Comparison of ENCODE assay signal across 8 mouse cellular contexts in the genomic region with DNA sequence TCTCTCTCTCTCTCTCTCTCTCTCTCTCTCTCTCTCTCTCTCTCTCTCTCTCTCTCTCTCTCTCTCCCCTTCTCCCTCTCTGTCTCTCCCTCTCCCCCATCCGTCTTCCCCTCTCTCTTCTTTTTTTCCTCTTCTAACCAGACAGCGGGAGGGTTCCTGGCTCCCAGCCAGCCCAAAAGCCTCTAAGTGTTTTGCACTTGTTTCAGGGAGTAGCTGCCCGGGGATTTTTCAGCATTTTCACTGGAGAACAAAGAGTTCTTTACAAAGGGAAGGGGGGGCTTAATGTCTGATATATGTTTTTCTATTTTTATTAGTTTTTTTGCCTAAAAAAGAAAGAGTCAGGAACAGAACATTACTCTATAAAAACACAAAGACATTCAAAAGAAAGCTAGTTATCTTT.
A peak's percentile ranks its signal among the peaks of the same experiment; 100 is the strongest.
DNase-seq lines count a peak whose midpoint lies in the region; ATAC-seq and TF ChIP-seq lines count a peak whose summit lies in the region.

No protein-coding gene starts in this region.

- peak overlapping the region; percentile 66 for H3K4me3 ChIP-seq in cortical plate, adult 2 months (ENCODE audit: insufficient read depth, low read length)
- peak overlapping the region; percentile 34 for H3K4me3 ChIP-seq in kidney, embryonic 14.5 days (ENCODE audit: low read length)
- peak overlapping the region; percentile 33 for H3K4me3 ChIP-seq in lung, embryonic 15.5 days

- TF ChIP-seq POLR2A in cortical plate, adult 2 months (IDR thresholded peaks at IDR 0.05; ENCODE audit: extremely low read depth, insufficient read depth, low read length), result no peak

- peak overlapping the region; percentile 53 for H3K4me2 ChIP-seq in kidney, embryonic 14.5 days (replicated peaks; ENCODE audit: low read depth, low read length)
- peak overlapping the region; percentile 70 for H3K4me2 ChIP-seq in lung, embryonic 15.5 days

- H3K36me3 ChIP-seq in kidney, embryonic 14.5 days (ENCODE audit: control insufficient read depth, insufficient read depth, low read length), result no peaks in the 10 kb centered on the region
- H3K36me3 ChIP-seq in lung, embryonic 15.5 days, result no peaks in the 10 kb centered on the region

- H3K27me3 ChIP-seq in kidney, embryonic 14.5 days (ENCODE audit: control insufficient read depth, insufficient read depth, low read length), result no peaks in the 10 kb centered on the region
- H3K27me3 ChIP-seq in lung, embryonic 15.5 days, result no peaks in the 10 kb centered on the region

- 0% methylated on average over 3 of the region's 3 CpGs for WGBS in kidney, embryonic 14.5 days
- 0% methylated on average over 3 of the region's 3 CpGs for WGBS in lung, embryonic 15.5 days

- peak overlapping the region; percentile 96 for H3K27ac ChIP-seq in cortical plate, adult 2 months (ENCODE audit: insufficient read depth, low read length)
- H3K27ac ChIP-seq in kidney, embryonic 14.5 days (ENCODE audit: low read depth, low read length), result peak overlapping the region; percentile 60; the same call in 1 of the 2 replicates
- H3K27ac ChIP-seq in lung, embryonic 15.5 days, result no peak overlapping the region

- TF ChIP-seq CTCF in cortical plate, adult 2 months (IDR thresholded peaks at IDR 0.05; ENCODE audit: extremely low read depth, insufficient read depth, low read length), result no peak

- DNase-seq in kidney, adult 8-10 months, result peak; percentile 32 to 50
- no peak for DNase-seq in kidney, adult 11 months
- peak; percentile 79 to 84 for DNase-seq in heart, adult 18-20 months
- peak; percentile 83 for DNase-seq in ovary, postnatal 36 days (ENCODE audit: low spot score)
- DNase-seq in spleen, adult 12 weeks (ENCODE audit: low spot score), result no peak

- no peaks in the 10 kb centered on the region; the same call in 1 of the 2 replicates for H3K4me1 ChIP-seq in cortical plate, adult 2 months (ENCODE audit: control insufficient read depth, insufficient read depth, low read length)
- peaks cover 7% of the 10 kb centered on the region; the same call in 1 of the 2 replicates for H3K4me1 ChIP-seq in kidney, embryonic 14.5 days (ENCODE audit: control insufficient read depth, insufficient read depth, low read length)
- H3K4me1 ChIP-seq in lung, embryonic 15.5 days, result peaks cover 31% of the 10 kb centered on the region

- H3K9ac ChIP-seq in kidney, embryonic 14.5 days (ENCODE audit: low read depth, low read length), result peak overlapping the region; percentile 51; the same call in 1 of the 2 replicates
- no peak overlapping the region for H3K9ac ChIP-seq in lung, embryonic 15.5 days

- H3K9me3 ChIP-seq in kidney, embryonic 14.5 days (ENCODE audit: control insufficient read depth, low read length), result no peaks in the 10 kb centered on the region
- no peaks in the 10 kb centered on the region for H3K9me3 ChIP-seq in lung, embryonic 15.5 days

- no peak for ATAC-seq in kidney, embryonic 14.5 days (ENCODE audit: low FRiP score, low TSS enrichment)
- no peak; the same call in 1 of the 2 replicates for ATAC-seq in lung, embryonic 15.5 days (ENCODE audit: borderline replicate concordance, extremely low read depth, low FRiP score, low TSS enrichment)

Comparison
In these comparisons a context has a peak if more than half of its experiments do, and no peak if none do; other contexts are left out.
1. DNase-seq: peak in kidney, adult 8-10 months (2 of 2), heart, adult 18-20 months (2 of 2) and ovary, postnatal 36 days (single experiment); none in kidney, adult 11 months (single experiment) and spleen, adult 12 weeks (single experiment).
2. Peak in every context shown above with its lines, with median percentiles within 50 percentile points of each other: H3K4me3 ChIP-seq.